Comparison of ENCODE assay signal across 21 mouse cellular contexts in genomic region chr13:7790069-7790468, GRCm38 (mm10).
"Had no signal": no experiment of that assay in that cellular context is flagged by ENCODE, and none has a peak within 500 bp of the region (broad histone marks: within the 10 kb centered on the region; RNA-seq: fewer than 3 reads in every experiment).

No protein-coding gene starts in this region.

- H3K4me1 ChIP-seq: intestine, embryonic 15.5 days; limb, embryonic 12.5 days; limb, embryonic 15.5 days; midbrain, embryonic 10.5 days; midbrain, embryonic 13.5 days; neural tube, embryonic 13.5 days; stomach, embryonic 15.5 days had no signal

- H3K27ac ChIP-seq: intestine, embryonic 15.5 days; kidney, postnatal 0 days; limb, embryonic 12.5 days; limb, embryonic 15.5 days; liver, embryonic 14.5 days; macrophage; midbrain, embryonic 10.5 days; midbrain, embryonic 13.5 days; neural tube, embryonic 13.5 days; stomach, embryonic 15.5 days had no signal

- H3K36me3 ChIP-seq: intestine, embryonic 15.5 days; limb, embryonic 12.5 days; limb, embryonic 15.5 days; midbrain, embryonic 10.5 days; midbrain, embryonic 13.5 days; neural tube, embryonic 13.5 days; stomach, embryonic 15.5 days had no signal

- DNase-seq: left cerebral cortex, postnatal 4 days; liver, postnatal 0 days; lung, embryonic 14.5 days; retina, postnatal 1 day; right cerebral cortex, postnatal 25 days; spleen, adult 18-20 months; thymus, postnatal 25 days had no signal

- ATAC-seq: intestine, embryonic 15.5 days; liver, postnatal 0 days; lung, postnatal 0 days; midbrain, embryonic 13.5 days; midbrain, embryonic 16.5 days had no signal

- H3K9ac ChIP-seq: intestine, embryonic 15.5 days; limb, embryonic 12.5 days; limb, embryonic 15.5 days; liver, embryonic 14.5 days; liver, postnatal 0 days; lung, embryonic 14.5 days; midbrain, embryonic 13.5 days; neural tube, embryonic 13.5 days; stomach, embryonic 15.5 days had no signal

- H3K4me3 ChIP-seq: intestine, embryonic 15.5 days; limb, embryonic 12.5 days; limb, embryonic 15.5 days; midbrain, embryonic 10.5 days; midbrain, embryonic 13.5 days; myocyte; neural tube, embryonic 13.5 days; stomach, embryonic 15.5 days had no signal

- H3K9me3 ChIP-seq: intestine, embryonic 15.5 days; limb, embryonic 12.5 days; limb, embryonic 15.5 days; midbrain, embryonic 10.5 days; midbrain, embryonic 13.5 days; neural tube, embryonic 13.5 days; stomach, embryonic 15.5 days had no signal

- H3K4me2 ChIP-seq: intestine, embryonic 15.5 days; limb, embryonic 12.5 days; limb, embryonic 15.5 days; liver, embryonic 11.5 days; lung, embryonic 14.5 days; midbrain, embryonic 13.5 days; neural tube, embryonic 13.5 days; stomach, embryonic 15.5 days had no signal

- H3K27me3 ChIP-seq: intestine, embryonic 15.5 days; limb, embryonic 12.5 days; limb, embryonic 15.5 days; midbrain, embryonic 13.5 days; neural tube, embryonic 13.5 days; stomach, embryonic 15.5 days had no signal
